Mouse (Mus musculus) cerebellum, adult 11 months (tissue): ENCODE measurements at regions not wholly inside any gene's neighbourhood (a gene's known extent, or its start where the extent isn't known, plus 50 kb on each side); places are given as distances from the start of the nearest gene placed in this dataset.

ENCODE experiments used
- DNase-seq: peaks from one replicate; pipeline ENCODE4 v3.0.0; 2022

DNA sequence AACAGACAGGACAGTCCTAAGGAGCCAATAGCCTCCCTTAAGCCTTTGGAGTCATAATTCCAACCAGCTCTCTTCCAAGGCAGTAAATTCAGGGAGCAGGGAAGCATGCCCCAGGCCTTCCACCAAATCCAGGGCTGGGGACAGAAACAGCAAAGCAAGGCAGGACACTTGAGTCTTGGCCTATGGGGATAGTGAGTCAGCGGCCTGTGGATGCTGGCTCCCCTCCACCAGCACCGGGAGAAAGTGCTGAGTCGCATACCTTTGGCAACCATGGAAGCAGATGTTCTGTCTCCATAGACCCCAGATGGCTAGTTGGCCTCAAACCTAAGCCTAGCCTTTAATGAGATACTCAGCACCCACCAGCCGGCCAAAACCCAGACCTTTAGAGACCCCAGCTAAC lies 133.8 kb upstream of the Six2 start:
- no peak for DNase-seq

DNA sequence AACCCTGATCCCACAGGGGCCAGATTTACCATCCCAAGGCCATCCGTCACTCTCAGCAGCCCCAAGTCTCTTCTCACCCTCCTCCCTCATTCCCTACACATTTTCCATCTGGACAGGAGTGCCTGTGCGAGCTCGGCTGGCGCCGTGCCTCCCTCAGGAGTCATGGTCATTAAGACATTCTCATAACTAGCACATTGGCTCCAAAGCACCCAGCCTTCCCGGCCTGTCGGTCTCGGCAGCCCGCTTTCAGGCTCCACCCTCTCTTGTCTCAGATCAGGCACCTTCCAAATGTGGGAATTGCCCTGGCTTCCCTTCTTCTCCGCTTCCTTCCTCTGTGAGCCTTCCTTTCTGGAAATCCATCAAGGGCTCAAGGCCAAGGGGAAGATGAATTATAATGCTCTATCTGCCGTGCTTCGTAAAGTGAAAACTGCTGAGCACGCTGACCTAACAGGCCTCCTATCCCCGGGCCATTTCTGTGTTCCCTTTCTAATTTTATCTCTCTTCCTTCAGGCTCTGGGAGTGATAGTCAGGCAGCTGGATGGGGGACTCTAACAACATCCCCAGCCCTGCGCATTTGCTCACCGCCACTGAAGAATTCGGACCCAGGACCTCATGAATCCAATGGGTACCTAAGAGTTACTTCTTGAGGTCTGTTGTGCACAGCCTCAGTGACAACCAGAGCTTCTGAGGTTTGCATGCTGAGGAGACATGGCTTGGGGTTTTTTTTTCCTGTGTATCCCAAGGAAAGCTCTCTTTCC lies 130.2 kb upstream of the Six2 start:
- no peak for DNase-seq

DNA sequence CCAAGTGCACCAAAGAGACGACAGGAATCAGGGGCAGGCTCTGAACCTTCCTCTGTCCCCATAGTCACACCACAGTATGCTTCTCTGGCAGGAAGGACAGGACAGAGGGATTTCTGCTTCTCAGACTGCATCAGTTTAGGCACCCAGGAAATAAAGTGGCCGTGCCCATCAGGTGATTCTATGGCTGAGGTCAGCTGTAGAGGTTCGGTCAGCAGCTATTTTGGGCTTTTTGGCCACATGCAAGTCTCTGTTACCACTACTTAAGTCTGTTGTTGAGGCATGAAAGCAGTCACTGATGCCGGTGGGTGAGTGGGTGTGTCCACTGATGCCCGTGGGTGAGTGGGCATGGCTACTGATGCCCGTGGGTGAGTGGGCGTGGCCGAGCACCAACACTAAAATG lies 128.4 kb upstream of the Six2 start:
- DNase-seq, result no peak

DNA sequence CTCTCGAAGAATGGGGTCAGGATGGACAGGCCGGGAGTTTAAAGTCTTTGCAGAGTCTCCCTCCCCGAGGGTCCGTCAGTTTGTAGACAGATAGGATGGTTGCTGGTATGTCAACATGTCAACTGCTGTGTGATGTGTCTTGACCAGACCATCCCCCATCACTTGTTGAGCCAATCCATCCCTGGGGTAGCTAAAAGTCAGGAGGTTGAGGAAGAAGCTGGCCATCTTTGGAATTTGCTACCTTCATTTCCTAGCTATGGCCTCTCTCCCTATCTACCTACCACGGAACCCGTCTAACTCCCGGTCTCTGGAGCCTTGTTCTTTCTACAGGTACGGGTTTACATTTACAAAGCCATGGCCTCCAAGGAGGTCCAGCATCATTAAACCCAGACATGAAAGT lies 128.0 kb upstream of the Six2 start:
- DNase-seq, result no peak

DNA sequence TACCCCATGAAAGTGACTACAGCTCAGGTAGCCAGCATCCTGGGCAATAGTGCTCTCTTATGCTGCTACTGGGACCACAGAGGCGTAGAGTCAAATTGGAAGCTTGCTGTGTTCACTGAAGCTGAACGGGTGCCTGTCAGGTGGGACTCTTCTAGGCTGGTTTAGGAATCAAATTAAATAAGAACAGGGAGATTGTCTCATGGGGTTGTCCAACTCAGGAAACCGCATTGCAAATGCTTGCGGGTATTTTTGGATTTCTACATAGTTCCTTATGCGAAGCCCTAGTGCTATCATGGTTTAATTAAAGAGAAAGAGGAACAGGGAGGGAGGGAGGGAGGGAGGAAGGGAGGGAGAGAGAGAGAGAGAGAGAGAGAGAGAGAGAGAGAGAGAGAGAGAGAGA lies 120.5 kb upstream of the Six2 start:
- no peak for DNase-seq

DNA sequence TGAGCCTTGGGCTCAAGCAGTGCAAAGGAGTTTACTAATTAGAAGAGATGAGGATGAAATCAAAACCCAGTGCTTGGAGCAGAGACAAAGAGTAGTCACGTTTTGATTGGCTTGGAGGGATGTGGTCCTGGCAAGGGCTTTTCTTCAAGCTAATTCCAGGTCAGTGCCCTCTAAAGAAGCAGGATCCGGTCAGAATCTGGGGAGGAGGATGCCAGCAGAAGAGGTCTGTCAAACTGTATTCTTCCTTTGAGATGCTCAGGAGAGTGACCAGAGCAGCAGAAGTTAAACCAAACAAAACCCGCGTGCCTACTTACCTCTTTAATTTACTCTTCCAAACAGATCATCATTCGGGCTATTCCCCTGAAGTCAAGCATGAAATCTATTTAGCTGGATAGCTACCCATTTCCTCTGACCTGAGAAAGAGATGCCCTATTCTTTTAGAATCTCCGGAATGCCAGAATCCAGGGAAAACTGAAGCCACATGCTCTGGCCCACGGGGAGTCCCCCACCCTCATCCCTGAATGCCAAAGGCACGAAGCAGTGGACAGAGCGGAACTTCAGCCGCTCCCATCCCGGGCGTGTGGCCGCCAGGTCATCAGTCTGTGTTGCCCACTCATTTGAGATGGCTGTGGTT lies 117.8 kb upstream of the Six2 start:
- no peak for DNase-seq

DNA sequence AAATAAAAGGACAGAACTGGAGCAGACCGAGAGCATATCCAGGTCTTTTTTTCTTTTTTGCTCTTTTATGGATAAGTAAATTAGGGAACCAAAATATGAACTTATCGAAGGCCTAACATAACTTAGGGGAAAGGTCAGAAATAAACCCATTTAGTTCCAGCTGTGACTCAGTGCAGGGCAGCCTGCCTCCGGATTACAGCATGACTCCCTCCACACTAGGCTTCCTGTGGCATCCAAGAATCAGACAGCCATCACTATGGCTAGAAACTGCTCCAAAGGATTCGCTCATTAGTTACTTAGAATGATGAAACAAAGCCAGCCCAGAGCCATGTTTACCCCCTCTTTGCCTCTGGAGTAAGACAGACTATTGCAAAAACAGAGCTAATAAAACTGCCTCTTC lies 116.6 kb upstream of the Six2 start:
- no peak for DNase-seq

DNA sequence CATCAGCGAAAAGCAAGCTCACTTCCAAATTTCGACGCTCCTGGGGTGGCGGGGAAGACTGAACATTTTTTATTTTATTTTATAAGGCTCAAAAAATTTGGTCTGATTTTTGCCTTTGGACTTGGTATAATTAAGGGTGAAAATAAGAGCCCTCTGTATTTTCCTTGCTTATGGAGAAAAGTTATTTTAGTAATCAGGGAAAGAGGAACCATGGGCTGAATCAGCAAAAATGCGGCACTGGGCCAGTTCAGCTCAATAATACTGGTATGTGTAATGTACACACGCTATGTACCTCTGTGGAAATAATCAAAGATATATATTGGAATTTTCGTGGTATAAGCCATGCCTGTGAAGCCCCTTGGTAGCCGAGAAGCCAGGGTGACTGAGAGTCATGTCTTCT lies 113.7 kb upstream of the Six2 start:
- no peak for DNase-seq

DNA sequence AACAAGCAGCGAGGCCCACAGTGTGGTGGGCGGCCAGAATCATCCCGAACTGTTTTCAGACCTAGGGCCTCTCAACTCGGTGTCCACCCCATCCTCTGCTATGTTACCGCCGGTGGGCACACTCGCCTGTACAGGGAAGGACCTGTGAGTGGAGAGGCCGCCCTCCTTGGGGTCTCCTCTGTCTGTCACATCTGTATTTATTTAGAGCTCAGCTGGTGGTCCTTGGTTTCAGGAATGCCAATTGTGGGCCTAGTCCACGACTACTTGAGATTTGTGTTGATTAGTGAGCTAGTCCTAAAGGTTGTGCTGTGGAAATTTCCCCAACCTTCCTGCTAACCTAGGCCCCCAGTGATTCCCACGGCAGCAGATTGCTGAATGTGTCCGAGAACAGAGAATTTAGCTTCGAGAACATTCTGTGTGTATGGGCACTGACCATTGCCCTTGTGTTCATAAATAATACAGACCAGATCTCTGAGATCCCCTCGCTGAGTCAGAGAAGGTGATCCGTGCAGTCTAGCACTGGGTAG lies 113.1 kb upstream of the Six2 start:
- no peak for DNase-seq

DNA sequence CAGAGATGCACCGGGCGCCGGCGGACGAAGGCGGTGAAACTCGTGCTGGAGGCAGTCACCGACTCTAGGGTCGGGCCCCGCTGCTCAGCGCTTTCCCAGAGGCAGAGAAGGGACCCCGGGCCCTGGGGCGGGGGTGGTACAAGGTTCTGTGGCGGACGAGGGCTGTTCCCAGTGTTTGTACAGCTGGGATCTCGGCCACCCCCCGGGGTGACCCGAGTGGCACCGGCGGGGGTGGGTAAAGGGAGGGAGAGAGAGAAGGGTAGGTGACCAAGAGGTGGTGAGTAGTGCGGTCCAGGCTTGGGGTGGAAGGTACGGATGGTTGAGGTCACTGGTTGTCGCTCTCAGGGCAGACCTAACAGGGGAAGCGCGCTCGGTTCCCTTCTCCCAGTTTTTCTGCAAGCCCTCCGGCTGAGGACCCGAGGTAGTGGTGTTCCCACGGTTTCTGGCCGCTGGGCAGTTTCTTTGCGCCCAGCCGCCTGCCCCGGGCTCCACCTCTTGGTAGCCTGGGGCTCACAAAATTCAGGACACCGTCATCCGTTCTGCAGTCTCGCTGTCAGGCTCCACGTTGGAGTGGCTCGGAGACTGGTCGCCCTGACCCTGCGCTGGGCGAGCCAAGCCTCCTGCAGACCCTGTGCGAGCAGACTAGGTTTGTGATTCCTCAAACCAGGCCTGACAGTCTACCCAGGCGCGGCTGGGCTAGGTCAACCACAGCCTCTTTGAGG lies 112.4 kb upstream of the Six2 start:
- no peak for DNase-seq

DNA sequence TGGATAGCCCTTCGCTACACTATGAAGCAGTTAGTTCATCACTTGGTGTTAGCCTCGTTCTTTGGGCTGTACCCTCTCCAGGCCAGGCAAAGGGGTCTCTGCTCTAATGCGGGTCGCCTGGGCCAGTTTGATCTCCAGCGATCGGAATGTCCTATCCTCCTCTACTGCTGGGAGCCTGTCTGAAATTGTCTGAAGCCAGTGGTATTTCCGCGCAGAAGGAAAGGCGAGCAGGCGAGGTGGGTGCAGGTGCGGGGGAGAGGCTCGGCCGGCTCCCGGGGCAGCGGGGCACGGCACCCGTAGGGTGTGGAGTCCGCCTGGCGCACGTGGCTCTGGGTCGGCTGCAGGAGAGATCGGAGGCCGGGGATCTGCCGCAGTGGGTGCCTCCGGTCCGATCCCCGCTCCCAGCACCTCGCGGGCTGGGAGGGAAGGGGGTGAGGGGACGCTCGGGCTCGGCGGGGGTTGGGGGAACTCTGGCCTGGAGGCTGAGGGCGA lies 111.8 kb upstream of the Six2 start:
- DNase-seq, result no peak

DNA sequence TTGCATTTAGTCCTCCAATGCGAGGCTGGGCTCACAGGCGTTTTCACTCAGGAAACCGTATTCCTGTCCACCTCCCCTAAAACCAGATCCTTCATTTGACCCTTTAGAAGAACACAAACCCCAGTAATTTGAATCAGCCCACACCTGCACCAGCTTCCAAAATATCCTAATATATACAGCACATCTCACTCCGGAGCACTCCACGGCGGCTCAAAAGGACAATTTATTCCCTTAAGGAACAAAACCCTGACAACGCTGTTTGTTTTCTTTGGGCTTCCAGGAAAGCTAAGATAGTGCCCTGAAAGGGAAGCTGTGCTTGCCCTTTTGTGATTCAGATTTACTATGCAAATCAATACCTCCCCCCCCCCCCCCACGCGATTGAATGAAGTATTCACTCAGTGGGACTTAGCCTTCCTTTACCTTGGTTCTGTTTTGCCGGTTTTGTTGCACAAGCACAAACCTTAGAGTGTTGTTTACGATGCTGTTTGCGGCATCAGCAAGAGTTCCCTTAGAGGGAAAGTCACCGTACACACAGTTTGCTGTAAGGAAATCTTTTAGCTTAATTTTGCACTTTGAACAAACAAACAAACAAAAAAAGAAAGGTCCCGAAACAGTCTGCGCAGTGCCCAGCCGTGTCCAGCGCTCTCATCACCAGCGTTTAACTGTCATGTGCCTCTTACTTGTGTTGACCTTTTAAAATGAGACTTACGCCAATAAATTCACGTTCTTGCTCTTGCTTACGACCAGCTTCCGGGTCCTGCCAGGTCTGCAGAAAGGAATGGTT lies 111.2 kb upstream of the Six2 start:
- DNase-seq, result no peak

DNA sequence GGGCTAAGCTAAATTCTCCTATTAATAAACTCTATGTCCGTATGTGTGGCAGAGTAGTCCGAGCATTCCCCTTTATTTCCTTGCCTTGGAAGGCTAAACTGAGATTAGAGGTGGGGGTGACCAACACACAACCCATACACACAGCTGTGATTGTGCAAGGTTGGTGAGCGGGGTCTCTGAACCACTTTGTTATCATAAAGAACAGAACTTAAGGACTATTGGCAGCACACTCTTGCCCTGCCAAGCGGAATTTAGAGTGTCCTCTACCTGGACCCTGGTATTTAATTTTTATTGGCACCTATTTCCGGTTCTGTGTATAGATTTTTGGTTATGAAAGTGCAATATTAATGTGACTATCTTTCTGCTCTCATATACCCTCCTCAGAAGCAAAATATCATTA lies 109.7 kb upstream of the Six2 start:
- no peak for DNase-seq

DNA sequence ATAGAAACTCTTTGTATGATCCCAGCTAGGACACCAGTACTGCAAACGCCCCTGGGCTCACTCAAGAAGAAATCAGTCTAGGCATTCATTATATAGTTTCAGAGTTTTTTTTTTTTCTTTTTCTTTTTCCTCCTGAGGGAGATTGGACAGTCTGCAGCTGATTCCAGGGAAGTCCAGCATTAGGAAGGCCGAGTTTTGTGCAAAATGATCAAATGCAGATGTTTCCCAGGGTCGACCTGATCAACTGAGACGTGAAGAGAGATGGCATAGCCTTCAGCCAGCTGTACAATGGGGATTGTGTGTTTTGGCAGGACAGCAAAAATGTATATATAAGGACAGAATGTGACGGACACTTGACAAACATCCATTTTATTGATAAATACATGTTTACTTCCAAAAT lies 107.7 kb upstream of the Six2 start:
- no peak for DNase-seq

DNA sequence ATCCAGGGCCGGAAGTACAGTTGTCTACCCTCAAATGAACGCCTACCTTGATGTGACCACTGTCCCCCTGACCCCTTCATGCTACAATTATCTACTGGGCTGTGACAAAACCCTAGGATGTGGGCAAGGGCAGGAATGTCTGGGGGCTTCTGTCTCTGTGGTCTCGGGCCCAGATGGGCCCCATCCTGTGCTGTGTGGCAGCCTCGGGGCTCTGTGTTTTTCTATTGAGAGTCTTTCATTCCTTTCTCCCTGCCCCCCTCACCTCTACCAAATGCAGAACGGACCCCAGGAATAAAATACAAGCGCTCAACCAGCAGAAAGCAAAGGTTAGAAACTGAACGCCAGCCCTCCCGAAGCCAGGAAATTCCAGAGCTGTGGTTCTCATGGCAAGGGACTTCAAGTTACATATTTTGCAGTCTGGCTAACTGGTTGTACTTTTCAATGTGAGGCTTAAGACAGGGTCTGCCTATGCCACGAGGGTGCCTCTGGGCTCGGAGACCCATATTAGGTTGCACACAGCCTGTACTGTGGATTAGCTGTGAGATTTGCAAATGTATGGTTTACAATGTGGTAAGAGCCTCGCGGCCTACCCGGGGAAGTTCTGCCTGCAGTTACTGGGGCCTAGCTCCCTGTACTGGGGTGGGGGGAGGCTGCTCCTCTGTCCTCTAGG lies 97.7 kb upstream of the Six2 start:
- no peak for DNase-seq

DNA sequence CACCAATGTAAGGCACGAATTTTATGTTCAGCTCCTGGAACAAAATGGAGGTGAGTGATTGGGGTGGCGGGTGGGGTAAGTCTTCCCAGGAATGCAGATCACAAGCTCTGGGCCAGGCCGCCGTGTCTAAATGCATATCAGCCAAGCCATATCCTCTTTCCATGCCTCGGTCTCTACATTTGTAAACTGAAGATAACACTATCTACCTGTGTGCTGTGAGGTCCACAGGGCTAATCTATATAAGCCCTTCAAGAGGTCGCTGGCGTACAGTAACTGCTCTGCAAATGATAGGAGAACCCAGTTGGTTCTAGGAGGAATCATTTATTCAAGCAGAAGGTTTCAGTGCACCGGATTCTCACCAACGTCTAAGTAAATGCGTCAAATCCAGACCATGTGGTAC lies 92.4 kb upstream of the Six2 start:
- DNase-seq, result no peak

DNA sequence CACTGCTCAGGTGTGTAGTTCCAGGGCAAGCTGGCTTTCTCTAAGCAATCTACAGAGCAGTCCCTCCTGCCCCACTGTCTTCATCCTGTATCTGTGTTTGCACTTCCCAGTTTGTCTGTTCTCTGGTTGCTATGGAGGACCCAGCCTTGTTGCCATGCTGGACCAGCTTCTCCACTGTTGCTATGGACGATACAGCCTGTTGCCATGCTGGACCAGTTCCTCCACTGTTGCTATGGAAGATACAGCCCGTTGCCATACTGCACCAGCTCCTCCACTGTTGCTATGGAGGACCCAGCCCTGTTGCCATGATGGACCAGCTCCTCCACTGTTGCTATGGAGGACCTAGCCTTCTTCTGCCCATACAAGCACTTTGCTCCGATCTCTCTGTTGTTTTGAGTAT lies 88.8 kb upstream of the Six2 start:
- no peak for DNase-seq

DNA sequence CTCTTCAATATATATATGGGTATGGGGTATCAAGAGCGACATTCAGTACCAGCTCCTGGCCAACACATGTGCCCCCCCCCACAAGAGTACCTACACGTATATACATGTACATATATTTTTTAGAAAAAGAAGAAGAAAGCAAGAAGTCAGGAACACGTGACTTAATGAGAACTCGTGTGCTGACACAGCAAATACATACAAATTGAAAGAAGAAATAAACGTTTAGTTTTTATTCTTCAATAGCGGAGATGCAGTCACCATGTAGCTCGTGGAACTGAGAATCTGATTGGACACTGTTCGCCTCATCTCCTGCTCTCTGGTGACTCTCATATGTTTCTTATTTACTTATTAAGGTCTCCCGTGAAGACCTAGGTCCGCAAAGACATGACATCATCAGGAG lies 80.3 kb upstream of the Six2 start:
- no peak for DNase-seq

DNA sequence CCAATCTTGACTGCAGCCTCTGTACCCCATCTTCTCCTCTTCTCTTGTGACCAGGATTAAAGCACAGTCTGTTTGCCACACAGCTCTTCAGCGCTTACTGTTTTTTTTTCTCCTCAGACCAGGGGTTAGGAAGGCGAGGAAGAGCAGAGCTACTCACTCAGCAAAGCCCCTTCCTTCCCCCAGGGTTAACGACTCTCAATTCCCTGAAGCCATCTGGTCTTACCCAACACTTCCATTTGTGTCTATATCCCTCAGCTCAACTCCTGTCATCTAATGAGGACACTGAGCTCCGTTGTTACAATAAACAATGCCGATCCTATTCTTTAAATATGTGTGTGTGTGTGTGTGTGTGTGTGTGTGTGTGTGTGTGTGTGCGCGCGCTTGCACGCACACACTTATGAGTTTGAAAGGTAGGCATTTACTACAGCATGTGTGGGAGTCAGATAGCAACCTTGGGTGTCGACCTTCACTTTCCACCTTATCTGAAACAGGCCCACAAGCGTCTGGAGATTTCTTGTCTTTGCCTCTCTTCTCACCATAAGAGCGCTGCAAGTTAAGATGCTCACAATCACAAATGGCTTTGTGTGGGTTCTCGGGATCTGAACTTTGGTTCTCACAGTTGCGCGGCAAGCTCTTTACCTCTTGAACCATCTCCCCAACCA lies 79.3 kb upstream of the Six2 start:
- no peak for DNase-seq

DNA sequence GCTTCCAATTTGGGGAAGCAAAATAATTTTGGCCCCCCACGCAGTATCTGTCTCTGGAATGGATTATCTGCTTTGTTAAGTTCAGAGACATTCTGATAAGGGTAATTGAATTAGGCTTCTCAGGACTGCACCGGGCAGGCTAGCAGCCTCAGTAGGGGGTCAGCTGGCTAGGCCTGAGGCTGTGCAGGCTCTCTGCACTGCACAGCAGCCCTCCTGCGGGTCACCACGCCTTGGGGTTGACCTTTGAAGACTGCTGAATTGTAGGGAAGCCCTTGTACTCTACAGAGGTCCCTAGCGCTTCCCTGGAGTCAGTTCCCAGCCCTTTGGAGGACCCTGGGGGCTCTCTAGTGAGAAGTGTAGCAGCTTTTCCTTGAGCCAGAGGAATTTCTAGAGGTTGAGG lies 78.5 kb upstream of the Six2 start:
- DNase-seq, result no peak

DNA sequence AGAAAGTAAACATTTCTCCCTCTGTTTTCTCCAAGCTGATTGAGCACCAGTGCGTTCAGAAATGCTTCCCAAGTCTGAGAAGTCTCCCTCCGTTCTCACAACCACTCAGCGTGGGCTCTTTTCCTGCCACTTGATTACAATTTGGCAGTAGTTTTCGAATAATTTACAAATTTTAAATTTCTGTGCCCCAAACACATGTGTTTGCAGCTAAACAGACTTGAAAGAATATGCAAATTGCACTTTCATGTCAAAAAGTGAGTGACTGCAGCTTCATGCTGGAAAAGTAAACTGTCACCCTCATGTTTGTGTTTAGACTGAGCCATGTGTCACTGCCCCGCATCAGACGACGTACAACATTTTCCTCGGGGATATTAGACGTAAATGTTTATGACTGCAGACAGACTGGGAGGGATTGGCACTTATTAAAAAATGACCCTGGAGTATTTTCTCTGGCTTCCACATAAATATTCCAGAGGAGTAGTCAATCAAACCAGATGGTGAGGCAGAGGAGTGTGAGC lies 70.6 kb upstream of the Six2 start:
- DNase-seq, result no peak

DNA sequence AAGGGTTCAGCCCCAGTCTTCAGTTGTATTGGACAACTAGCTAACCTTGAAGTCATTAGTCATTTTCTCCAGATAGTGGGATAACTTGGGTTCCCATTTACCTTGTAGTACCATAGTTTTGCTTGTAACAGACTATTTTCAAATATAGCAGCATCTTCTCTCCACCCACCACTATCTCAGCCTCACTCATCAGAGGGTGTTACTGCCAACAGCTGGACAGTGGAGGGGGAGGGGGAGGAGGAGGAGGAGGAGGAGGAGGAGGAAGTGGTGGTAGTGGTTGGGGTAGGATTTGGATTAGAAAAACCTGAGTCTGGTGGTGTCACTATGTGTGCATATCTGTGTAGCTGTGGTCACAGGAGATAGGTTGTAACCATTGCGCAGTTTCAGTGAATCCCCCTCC lies 69.6 kb upstream of the Six2 start:
- no peak for DNase-seq
